Mouse (Mus musculus): Measurements from ENCODE around the gene Atxn2l. TPM values are rescaled to one million over a fixed set of nuclear protein-coding genes. Genes with fewer than 3 reads are reported as not detected.

Atxn2l gene
- polyA plus RNA-seq, 1 experiment from 2014 or later, result 75.7 TPM

GRCm38 (mm10) chr7:126443997-126444396 is 59.2 kb downstream of the Atxn2l start:
- Histone ChIP-seq H3K9me3 (ENCODE audit: control insufficient read depth, low read length) (no peaks in the 10 kb centered on the region), H3K36me3 (ENCODE audit: control insufficient read depth, insufficient read depth, low read length) (peaks cover 8% of the 10 kb centered on the region; the same call in 1 of the 2 replicates), H3K27ac (ENCODE audit: low read depth, low read length) (no peak overlapping the region), H3K27me3 (replicated peaks; ENCODE audit: control insufficient read depth, insufficient read depth, low read length) (no peaks in the 10 kb centered on the region), H3K4me2 (no peak overlapping the region), H3K9ac (ENCODE audit: low read depth, low read length) (no peak overlapping the region), H3K4me3 (ENCODE audit: low read depth, low read length) (no peak overlapping the region), H3K4me1 (replicated peaks; ENCODE audit: control insufficient read depth, insufficient read depth, low read length) (no peaks in the 10 kb centered on the region)
- 91% methylated on average over 10 of the region's 10 CpGs for WGBS
- DNase-seq (ENCODE audit: low spot score) (no peak), ATAC-seq (replicated peaks; ENCODE audit: low FRiP score) (no peak)

Other genes with a start within 250 kb of the Atxn2l start
- 13.6 and 14.2 TPM in 2 replicates for gene Sbk1, start 230.8 kb downstream of the Atxn2l start, polyA plus RNA-seq (2014; fragmentation: Nextera tagmentation; extraction: Ambion mirVana)
- 18.8 and 20.3 TPM in 2 replicates for gene Lat, start 133.9 kb downstream of the Atxn2l start, polyA plus RNA-seq (2014; fragmentation: Nextera tagmentation; extraction: Ambion mirVana)
- gene Spns1, start 126.0 kb downstream of the Atxn2l start, polyA plus RNA-seq (2014; fragmentation: Nextera tagmentation; extraction: Ambion mirVana), result 43.8 and 43.9 TPM in 2 replicates
- gene Nfatc2ip, start 106.7 kb downstream of the Atxn2l start, polyA plus RNA-seq (2014; fragmentation: Nextera tagmentation; extraction: Ambion mirVana), result 3.6 and 4.0 TPM in 2 replicates
- 0.13 TPM in 1 of 2 replicates, not detected in the other for gene Cd19, start 88.5 kb downstream of the Atxn2l start, polyA plus RNA-seq (2014; fragmentation: Nextera tagmentation; extraction: Ambion mirVana)
- 15.6 and 16.0 TPM in 2 replicates for gene Rabep2, start 74.7 kb downstream of the Atxn2l start, polyA plus RNA-seq (2014; fragmentation: Nextera tagmentation; extraction: Ambion mirVana)
- gene Atp2a1, start 40.3 kb downstream of the Atxn2l start, polyA plus RNA-seq (2014; fragmentation: Nextera tagmentation; extraction: Ambion mirVana), result 1.3 TPM in 2 replicates
- 26.2 and 26.4 TPM in 2 replicates for gene Sh2b1, start 28.0 kb downstream of the Atxn2l start, polyA plus RNA-seq (2014; fragmentation: Nextera tagmentation; extraction: Ambion mirVana)
- 193 and 211 TPM in 2 replicates for gene Tufm, start 16.1 kb downstream of the Atxn2l start, polyA plus RNA-seq (2014; fragmentation: Nextera tagmentation; extraction: Ambion mirVana)
- gene Eif3c, start 63.0 kb upstream of the Atxn2l start, polyA plus RNA-seq (2014; fragmentation: Nextera tagmentation; extraction: Ambion mirVana), result 195 and 201 TPM in 2 replicates
- 0.68 and 1.4 TPM in 2 replicates for gene Apobr, start 81.5 kb upstream of the Atxn2l start, polyA plus RNA-seq (2014; fragmentation: Nextera tagmentation; extraction: Ambion mirVana)
- gene Cln3, start 82.4 kb upstream of the Atxn2l start, polyA plus RNA-seq (2014; fragmentation: Nextera tagmentation; extraction: Ambion mirVana), result 19.7 and 25.2 TPM in 2 replicates
- not detected in 2 replicates for gene Il27, start 91.5 kb upstream of the Atxn2l start, polyA plus RNA-seq (2014; fragmentation: Nextera tagmentation; extraction: Ambion mirVana)
- 4.3 and 7.1 TPM in 2 replicates for gene Nupr1, start 127.4 kb upstream of the Atxn2l start, polyA plus RNA-seq (2014; fragmentation: Nextera tagmentation; extraction: Ambion mirVana)
- 53.7 and 64.5 TPM in 2 replicates for gene Sgf29, start 145.9 kb upstream of the Atxn2l start, polyA plus RNA-seq (2014; fragmentation: Nextera tagmentation; extraction: Ambion mirVana)
- 0.14 and 0.44 TPM in 2 replicates for gene Sult1a1, start 173.0 kb upstream of the Atxn2l start, polyA plus RNA-seq (2014; fragmentation: Nextera tagmentation; extraction: Ambion mirVana)
- 210 and 217 TPM in 2 replicates for gene Bola2, start 192.0 kb upstream of the Atxn2l start, polyA plus RNA-seq (2014; fragmentation: Nextera tagmentation; extraction: Ambion mirVana)
- gene Slx1b, start 192.3 kb upstream of the Atxn2l start, polyA plus RNA-seq (2014; fragmentation: Nextera tagmentation; extraction: Ambion mirVana), result 6.6 and 7.7 TPM in 2 replicates
- 94.0 and 94.9 TPM in 2 replicates for gene Coro1a, start 204.3 kb upstream of the Atxn2l start, polyA plus RNA-seq (2014; fragmentation: Nextera tagmentation; extraction: Ambion mirVana)

Measured in liver, embryonic 11.5 days (tissue).